Mouse (Mus musculus) spleen, adult 12 weeks (tissue): Measurements from ENCODE around the gene Pcbp4.

Experiments used
- DNase-seq: peaks from one replicate; pipeline ENCODE4 v3.0.0; 2022; ENCODE audit warnings: low spot score

The Pcbp4 gene

DNA sequence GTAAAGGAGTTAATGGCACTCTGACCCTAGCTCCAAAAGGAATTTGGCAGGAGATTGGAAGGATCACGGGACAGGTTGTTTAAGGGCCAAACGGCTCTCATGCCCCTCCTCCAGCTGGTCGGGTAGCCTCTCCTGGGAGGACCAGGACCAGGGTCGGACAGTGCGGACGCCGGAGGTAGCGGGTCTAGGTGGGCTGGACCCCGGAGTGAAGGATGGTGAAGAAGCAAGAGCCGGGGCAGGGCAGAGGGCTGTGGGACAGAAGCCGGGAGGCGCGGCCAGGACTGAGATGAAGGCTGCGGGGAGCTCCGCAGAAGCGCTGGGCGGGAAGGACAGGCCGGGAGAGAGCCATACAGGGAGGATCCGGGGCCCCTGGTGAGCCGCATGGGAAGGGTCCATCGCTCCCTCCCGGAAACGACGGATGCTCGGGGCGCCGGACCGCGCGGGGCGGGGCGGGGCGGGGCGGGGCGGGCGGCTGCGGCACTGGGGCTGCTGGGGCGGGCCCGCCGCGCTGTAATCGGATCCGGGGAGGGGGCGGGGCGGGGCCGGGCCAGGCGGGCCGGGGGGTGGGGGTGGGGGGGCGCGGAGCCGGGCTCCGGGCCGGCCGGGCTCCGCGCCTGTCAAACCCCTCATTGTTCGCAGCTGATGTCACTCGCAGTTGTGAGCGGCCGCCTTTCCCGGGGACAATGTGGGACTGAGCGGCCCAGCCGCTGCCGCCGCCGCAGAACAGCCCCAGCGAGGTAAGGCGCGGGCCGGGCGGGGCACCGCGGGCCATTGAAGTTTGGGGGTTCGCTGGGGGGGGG, at the start of gene Pcbp4:
Gene Pcbp4, plus strand, starts transcription at position 21 of the 800 bp plus-strand sequence.
- DNase-seq = no peak

DNA sequence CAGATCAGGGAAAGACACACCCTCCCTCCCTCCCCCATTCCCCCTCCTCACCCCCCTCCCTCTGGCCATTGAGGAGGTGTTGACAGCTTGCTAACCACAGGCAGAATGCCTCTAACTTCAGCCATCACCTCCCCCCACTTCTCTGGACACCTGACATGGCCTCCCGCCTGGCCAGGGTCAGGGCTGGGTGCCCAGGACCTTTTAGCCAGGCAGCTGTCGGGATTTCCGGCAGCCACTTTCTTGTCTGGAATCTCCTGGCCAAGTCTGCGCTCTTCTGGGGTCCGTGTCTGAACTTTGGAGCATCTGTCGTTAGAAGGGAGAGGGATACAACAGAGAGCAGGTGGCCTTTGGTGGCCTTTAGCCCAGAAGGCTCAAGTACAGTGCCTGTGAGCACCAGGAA, 47.8 kb upstream of the Pcbp4 start:
- DNase-seq = no peak

GRCm38 (mm10) chr9:106406443-106407078, 46.5 kb upstream of the Pcbp4 start:
- DNase-seq = no peak

DNA sequence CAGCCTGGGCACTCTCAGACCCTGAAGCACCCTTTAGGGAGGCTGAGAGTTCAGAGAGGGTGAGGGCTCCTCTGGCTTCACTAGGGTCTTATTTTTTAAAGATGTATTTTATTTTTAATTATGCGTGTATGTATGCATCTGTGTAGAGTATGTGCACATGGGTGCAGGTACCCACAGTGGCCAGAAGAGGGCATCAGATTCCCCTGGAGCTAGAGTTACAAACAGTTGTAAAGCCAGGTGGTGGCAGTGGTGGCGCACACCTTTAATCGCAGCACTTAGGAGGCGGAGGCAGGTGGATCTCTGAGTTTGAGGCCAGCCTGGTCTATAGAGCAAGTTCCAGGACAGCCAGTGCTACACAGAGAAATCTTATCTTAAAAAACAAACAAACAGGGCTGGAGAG, 44.0 kb upstream of the Pcbp4 start:
- no peak for DNase-seq

DNA sequence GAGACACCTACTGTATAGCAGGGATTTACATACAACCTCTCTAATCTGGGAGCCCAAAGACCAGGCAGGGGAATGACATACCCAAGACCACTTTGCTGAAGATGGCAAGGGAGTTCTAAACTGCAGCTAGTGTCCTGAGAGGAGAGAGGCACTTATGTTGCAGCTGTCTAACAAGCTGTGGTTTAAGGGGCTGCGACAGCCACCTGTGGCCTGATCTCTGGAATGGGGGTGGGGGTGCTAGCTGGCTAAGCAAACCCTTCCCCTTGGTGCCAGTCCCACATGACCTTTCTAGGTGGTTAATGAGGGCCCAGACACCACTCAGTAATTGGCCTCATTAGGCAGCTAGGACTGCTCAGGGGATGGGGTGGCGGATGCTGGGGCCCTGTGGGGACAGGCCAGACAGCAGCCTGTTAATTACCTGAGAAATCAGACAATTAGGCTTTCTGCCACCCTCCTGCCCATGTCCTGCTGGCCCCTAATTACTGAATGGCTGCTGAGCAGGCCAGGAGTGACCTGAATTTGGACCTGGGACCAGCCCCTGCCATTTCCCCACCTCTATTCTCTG, 42.9 kb upstream of the Pcbp4 start:
- no peak for DNase-seq

GRCm38 (mm10) chr9:106411091-106411594, 41.9 kb upstream of the Pcbp4 start:
- DNase-seq = no peak

GRCm38 (mm10) chr9:106411729-106412128, 41.4 kb upstream of the Pcbp4 start:
- DNase-seq = no peak

GRCm38 (mm10) chr9:106412210-106412609, 40.9 kb upstream of the Pcbp4 start:
- no peak for DNase-seq

DNA sequence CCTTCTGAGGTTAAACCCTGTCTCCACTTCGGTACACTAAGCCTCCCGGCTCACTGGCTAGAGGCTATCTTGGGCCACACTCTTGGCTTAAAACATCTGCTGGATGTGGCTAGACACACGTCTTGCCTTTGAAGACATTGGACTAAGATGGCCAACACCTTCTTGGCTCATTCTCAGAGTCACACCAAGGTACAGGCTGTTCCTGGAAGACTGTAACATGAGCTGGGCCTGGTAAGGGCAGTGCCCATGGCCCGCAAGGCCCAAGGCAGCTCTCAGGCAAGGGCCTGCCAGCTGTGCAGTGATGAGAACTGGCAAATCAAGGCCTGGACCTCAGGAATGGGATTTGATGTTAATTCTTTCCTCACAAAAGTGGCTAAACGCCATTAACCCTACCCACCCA, 39.5 kb upstream of the Pcbp4 start:
- DNase-seq = no peak

DNA sequence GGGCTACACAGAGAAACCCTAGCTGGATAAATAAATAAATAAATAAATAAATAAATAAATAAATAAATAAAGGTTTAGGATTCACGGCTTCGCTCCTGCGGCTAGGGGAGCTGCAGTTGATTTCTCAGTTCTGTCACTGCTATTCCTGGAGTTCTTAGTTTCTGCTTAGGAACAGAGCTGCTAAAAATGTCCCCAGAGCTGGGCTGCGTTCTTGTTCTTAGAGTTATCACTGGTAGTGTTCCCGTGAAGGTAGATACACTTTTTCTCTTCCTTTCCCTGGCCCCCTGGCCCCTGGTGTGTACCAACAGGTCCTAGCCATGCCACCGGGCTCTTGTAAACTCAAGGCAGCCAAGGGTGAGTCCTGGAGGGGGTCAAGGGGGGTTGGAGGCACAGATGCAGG, 36.3 kb upstream of the Pcbp4 start:
- DNase-seq = no peak

- DNase-seq = no peak
These were observed 35.1 kb upstream of the Pcbp4 start for GRCm38 (mm10) chr9:106417841-106418625.

DNA sequence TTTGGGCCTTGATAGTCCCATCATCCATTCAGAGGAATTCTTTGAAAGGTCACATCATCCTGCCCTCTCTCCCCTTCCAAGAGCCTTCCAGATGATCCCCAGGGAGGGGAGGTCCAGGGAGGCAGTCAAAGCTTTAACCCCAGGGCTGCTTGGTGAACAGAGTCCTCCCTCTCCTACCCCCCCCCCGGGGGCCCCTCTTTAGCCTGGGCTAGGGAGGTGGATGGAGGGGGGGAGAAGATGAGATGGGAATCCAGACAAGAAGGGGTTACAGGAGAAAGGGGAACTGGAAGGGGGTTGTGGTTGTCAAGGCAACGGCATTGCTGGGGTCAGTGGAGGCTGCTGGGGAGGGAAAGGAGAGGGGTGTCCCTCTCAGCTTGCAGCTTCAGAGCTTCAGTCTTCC, 32.5 kb upstream of the Pcbp4 start:
- DNase-seq = no peak

DNA sequence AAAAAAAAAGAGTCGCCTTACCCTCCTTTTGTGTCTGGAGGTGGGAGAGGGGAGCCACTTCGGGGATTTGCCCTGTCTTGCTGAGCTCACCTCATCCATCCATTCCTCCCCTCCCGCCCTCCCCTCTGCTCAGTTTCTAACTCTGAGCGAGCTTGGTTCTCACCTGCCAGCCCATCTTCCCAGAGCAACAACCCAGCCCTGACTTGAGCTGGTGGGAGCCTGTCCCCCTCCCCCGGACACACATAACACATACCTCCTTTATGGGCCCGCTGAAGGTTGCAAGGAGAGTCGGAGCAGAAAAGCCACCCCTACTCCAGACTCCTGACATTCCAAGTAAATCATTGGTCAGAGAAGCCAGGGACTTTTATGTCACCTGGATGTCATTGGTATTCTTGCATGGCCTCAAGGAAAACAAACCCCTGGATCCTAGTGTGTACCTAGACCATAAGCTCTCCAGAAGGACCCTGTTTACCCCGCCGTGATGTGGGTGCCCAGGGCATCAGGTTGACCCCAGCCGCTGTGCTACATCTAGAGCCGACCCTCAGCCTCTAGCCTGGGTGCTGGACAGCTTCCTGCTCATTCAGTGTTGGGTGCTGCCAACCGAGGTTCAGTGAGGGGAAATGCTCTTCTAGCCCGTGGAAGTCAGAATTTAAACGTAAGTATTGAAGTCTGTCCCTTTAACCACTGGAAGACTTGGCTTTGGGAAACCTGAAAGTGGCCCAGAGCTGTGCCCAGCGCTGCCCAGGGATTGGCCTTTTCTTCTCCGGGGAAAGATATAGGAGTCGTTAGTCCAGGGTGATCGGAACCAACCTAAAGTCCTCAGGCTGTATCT, 31.8 kb upstream of the Pcbp4 start:
- DNase-seq = no peak

DNA sequence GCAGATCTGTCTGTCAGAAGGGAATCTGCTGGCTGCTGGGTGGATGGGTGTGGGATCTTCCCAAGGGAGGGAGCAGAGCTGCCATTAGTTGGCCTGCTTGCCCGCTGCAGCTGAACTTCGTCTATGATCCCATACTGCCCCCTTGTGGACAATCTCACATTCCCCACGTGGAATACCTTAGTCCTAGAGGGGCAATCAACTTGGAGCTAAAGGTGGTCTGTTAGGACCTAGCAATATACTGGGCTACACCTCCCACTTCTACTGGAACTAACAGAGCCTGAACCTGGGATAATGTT, 31.3 kb upstream of the Pcbp4 start:
- peak; percentile 53 for DNase-seq

GRCm38 (mm10) chr9:106428719-106429220, 24.3 kb upstream of the Pcbp4 start:
- no peak for DNase-seq

DNA sequence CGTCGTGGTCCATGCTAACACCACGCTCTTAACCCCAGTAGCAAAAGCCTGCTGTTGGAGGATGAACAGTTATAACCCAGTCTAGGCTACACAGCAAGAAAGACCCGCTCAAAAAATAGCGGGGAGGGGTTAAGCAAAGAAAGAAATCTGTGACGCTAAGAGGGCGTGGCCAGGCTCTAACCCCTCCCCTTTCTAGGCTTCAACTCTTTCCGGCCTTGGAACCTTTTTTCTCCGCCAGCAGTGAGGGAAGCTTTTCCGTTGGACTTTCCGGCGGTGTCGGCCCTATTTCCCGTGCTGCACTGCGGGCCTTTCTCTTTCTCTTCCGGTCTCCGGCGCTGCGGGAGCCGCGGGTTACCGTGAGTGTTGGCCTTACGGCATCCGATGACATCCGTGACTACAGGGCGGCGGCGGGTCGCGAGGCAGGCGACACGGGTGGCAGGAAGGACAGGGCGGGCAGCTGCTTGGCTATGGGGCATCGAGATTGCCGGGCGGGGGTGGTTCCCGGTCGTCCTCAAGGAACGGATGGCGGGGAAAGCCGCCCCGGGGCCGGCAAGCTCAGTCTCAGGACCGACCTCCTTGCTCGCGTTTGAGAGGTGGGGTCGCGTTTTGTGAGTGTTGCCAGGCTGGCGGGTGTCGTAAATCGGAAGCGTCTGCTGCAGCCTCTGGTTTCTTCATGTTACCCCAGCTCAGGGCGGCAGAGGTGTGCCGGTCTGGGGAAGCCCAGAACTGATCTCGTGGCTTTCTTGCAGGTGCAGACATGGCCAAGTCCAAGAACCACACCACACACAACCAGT, 23.7 kb upstream of the Pcbp4 start, which contains the start of gene Rpl29:
Gene Rpl29, plus strand, starts transcription at position 234 of the 794 bp plus-strand sequence.
- DNase-seq = peak; percentile 82

DNA sequence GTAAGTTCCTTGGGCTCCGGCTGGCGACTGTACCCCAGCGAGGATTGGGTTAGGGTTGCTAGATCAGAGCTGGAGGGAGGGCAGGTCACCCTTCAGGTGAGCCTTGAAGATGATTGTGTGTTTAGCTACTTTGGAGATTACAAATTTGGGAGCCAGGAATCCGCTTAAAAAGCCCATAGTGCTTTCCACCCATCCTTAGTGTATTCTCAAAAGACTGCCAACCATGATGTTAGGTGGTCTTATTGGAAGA, 23.2 kb upstream of the Pcbp4 start:
- no peak for DNase-seq

DNA sequence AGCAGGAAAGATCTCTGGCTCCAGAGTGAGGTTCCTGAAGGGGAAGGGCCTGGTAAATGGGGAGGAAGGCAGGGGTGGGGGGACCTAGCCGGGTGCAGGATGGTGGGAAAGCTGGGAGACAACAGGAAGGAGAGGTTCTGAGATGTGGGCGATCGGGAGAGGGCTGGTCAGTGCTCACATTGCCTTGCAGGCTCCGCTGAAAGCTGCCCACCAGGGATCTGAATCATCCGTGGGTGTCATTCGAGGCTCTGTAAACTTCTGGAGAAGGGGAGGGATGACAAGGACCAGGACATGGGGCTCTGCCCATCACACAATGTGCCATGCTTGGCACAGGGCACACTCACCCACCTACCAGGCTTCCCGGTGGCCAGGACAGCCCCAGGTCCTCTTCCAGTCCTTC, 19.7 kb upstream of the Pcbp4 start:
- no peak for DNase-seq

DNA sequence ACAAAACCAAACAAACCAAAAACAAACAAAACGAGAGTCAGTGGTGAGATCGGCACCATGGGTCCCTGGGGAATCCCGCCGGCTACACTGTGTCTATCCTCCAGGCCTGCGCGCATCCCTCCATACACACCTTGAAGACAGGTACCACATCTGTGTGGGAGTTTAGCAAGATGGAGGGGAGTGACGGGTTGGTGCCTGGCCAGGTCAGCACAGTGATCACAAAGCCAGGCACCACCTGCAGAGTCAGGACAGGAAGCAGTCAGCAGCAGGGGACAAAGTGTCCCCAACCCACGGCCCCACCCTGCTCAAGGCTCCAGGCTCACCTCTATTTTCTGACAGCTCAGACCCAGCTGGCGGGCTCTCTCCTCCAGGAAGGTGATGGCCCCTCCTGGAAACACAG, 16.5 kb upstream of the Pcbp4 start:
- no peak for DNase-seq

GRCm38 (mm10) chr9:106442680-106443079, 10.4 kb upstream of the Pcbp4 start:
- no peak for DNase-seq

DNA sequence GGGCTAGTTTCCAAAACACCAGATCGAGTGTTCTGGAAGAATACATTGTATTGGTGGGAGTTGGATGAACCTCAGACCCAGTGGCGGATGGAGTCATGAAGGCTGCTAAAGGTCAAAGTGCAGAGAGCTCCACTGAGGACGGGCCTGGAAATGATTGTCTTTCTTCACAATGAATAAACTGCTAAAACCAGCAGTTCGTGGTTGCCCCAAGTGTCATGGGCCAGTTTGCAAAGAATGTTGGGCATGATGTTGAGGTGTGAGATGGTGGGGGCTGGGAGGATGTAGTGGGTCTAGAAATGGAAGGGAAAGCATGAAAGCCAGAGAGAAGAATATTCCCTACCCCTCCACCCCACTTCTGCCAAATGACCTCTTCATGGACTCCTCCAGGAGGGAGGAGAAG, 8.3 kb upstream of the Pcbp4 start:
- no peak for DNase-seq
